Mouse (Mus musculus) embryonic fibroblast, embryonic 13.5 days (primary cell): ENCODE results near the gene Zfp652.

Experiments
- CTCF ChIP-seq: IDR thresholded peaks from 2 replicates; pipeline ENCODE4 v1.5.1; 2011; ENCODE audit warnings: mild to moderate bottlenecking, control low read depth, low read length, moderate library complexity, borderline replicate concordance; ENCODE audit not compliant: insufficient read depth
- POLR2A ChIP-seq: IDR thresholded peaks from 2 replicates; pipeline ENCODE4 v1.6.1; 2011; ENCODE audit warnings: low read depth, mild to moderate bottlenecking, control low read depth, low read length, moderate library complexity

GRCm38 (mm10) chr11:95833631-95834142, 121.2 kb downstream of the Zfp652 start:
- no peak for TF ChIP-seq CTCF
- TF ChIP-seq POLR2A: no peak
